Mouse (Mus musculus) CH12.LX (cell line): ENCODE data around the gene Gm27021. TPM values are rescaled to one million over a fixed set of nuclear protein-coding genes. Genes with fewer than 3 reads are reported as not detected.

Experiments used
- DNase-seq: peaks from one replicate; pipeline ENCODE4 v3.0.0-alpha.2; 2013; ENCODE audit errors: extremely low read depth
- H3K27ac ChIP-seq: 2 replicates; pipeline ENCODE4 v1.5.1; 2012; ENCODE audit warnings: low read depth, mild to moderate bottlenecking, control low read depth, moderate library complexity; ENCODE audit not compliant: insufficient read depth
- H3K27me3 ChIP-seq: replicated peaks from 2 replicates; pipeline ENCODE3; 2012; ENCODE audit warnings: inconsistent platforms
- H3K36me3 ChIP-seq, 2 experiments: replicated peaks in 1 of 2; 2 replicates each; pipeline versions ENCODE3 to v1.6.1; 2012; ENCODE audit warnings: inconsistent platforms in 1 of 2, low read length in 1 of 2, mild to moderate bottlenecking in 1 of 2, mixed read lengths in 1 of 2, moderate library complexity in 1 of 2; ENCODE audit not compliant: control insufficient read depth in 1 of 2, insufficient read depth in 1 of 2
- H3K4me1 ChIP-seq, 2 experiments: 2 replicates each; pipeline ENCODE4 v1.6.1; 2012; ENCODE audit warnings: inconsistent platforms in 1 of 2, moderate library complexity in 1 of 2; ENCODE audit not compliant: insufficient read depth in 2 of 2, control insufficient read depth in 1 of 2
- H3K4me2 ChIP-seq: 2 replicates; pipeline ENCODE4 v1.6.1; 2012; ENCODE audit warnings: low read depth, mild to moderate bottlenecking, control low read depth; ENCODE audit not compliant: poor library complexity, insufficient read depth, severe bottlenecking
- H3K4me3 ChIP-seq, 3 experiments: fragments of 150-350 bp in 1 of 3; sonication (generic) in 1 of 3; replicated peaks in 1 of 3; 2 replicates each; pipeline versions ENCODE3 to v1.5.1; 2011 to 2012; ENCODE audit warnings: low read depth in 2 of 3, low read length in 2 of 3, mild to moderate bottlenecking in 2 of 3, moderate library complexity in 2 of 3, control low read depth in 1 of 3, improper control_type of control experiment in 1 of 3, inconsistent platforms in 1 of 3, mixed read lengths in 1 of 3; ENCODE audit not compliant: poor library complexity in 1 of 3
- H3K79me2 ChIP-seq: replicated peaks from 2 replicates; pipeline ENCODE4 v1.6.1; 2012; ENCODE audit warnings: mild to moderate bottlenecking, moderate library complexity; ENCODE audit not compliant: control insufficient read depth, poor library complexity, insufficient read depth, severe bottlenecking; ENCODE audit errors: extremely low read depth
- H3K9ac ChIP-seq: 2 replicates; pipeline ENCODE4 v1.6.1; 2012; ENCODE audit warnings: low read depth, mild to moderate bottlenecking, control low read depth, moderate library complexity; ENCODE audit not compliant: insufficient read depth
- H3K9me3 ChIP-seq: replicated peaks from 2 replicates; pipeline ENCODE3; 2012; ENCODE audit warnings: low read length, inconsistent platforms, mixed read lengths
- BHLHE40 ChIP-seq: IDR thresholded peaks from 2 replicates; pipeline ENCODE4 v1.6.1; 2011; ENCODE audit warnings: mild to moderate bottlenecking, low read depth, low read length, improper control_type of control experiment
- CHD2 ChIP-seq: IDR thresholded peaks from 2 replicates; pipeline ENCODE4 v1.6.1; 2011; ENCODE audit warnings: low read length, improper control_type of control experiment
- CTCF ChIP-seq, 2 experiments: IDR thresholded peaks in 1 of 2; conservative IDR thresholded peaks in 1 of 2; 2 replicates each; pipeline ENCODE4 v1.5.1; 2011 to 2012; ENCODE audit warnings: low read depth in 2 of 2, low read length in 2 of 2, improper control_type of control experiment in 1 of 2, inconsistent platforms in 1 of 2, mild to moderate bottlenecking in 1 of 2, moderate library complexity in 1 of 2
- E2F4 ChIP-seq: IDR thresholded peaks from 2 replicates; pipeline ENCODE4 v1.6.1; 2011; ENCODE audit warnings: low read depth, low read length, improper control_type of control experiment; ENCODE audit not compliant: insufficient replicate concordance
- ELF1 ChIP-seq: IDR thresholded peaks from 2 replicates; pipeline ENCODE4 v1.6.1; 2014; ENCODE audit warnings: low read depth, mild to moderate bottlenecking, inconsistent platforms, low read length, improper control_type of control experiment
- ETS1 ChIP-seq: conservative IDR thresholded peaks from 2 replicates; pipeline ENCODE4 v1.6.1; 2012; ENCODE audit warnings: low read depth, mild to moderate bottlenecking, inconsistent platforms, low read length, improper control_type of control experiment, moderate library complexity
- IRF4 ChIP-seq: IDR thresholded peaks from 2 replicates; pipeline ENCODE4 v1.6.1; 2014; ENCODE audit warnings: low read depth, mild to moderate bottlenecking, inconsistent platforms, low read length, improper control_type of control experiment
- JUN ChIP-seq: IDR thresholded peaks from 2 replicates; pipeline ENCODE4 v1.6.1; 2011; ENCODE audit warnings: low read depth, mild to moderate bottlenecking, low read length, improper control_type of control experiment, moderate library complexity; ENCODE audit not compliant: insufficient read depth
- KAT2A ChIP-seq: IDR thresholded peaks from 2 replicates; pipeline ENCODE4 v1.6.1; 2012; ENCODE audit warnings: low read length, improper control_type of control experiment, inconsistent platforms; ENCODE audit not compliant: insufficient replicate concordance
- MAFK ChIP-seq: IDR thresholded peaks from 2 replicates; pipeline ENCODE4 v1.6.1; 2011; ENCODE audit warnings: low read length, improper control_type of control experiment; ENCODE audit not compliant: insufficient replicate concordance
- MAX ChIP-seq: IDR thresholded peaks from 2 replicates; pipeline ENCODE4 v1.6.1; 2011; ENCODE audit warnings: low read length, improper control_type of control experiment
- MAZ ChIP-seq: IDR thresholded peaks from 2 replicates; pipeline ENCODE4 v1.6.1; 2012; ENCODE audit warnings: low read depth, mild to moderate bottlenecking, inconsistent platforms, low read length, improper control_type of control experiment, moderate library complexity
- MEF2A ChIP-seq: IDR thresholded peaks from 2 replicates; pipeline ENCODE4 v1.6.1; 2014; ENCODE audit warnings: low read depth, mild to moderate bottlenecking, inconsistent platforms, low read length, improper control_type of control experiment, borderline replicate concordance
- MYC ChIP-seq: IDR thresholded peaks from 2 replicates; pipeline ENCODE4 v1.6.1; 2011; ENCODE audit warnings: low read depth, mild to moderate bottlenecking, improper control_type of control experiment, low read length
- NELFE ChIP-seq: IDR thresholded peaks from 2 replicates; pipeline ENCODE4 v1.6.1; 2011; ENCODE audit warnings: low read depth, low read length, improper control_type of control experiment
- NRF1 ChIP-seq: IDR thresholded peaks from 2 replicates; pipeline ENCODE4 v1.6.1; 2014; ENCODE audit warnings: low read depth, mild to moderate bottlenecking, inconsistent platforms, low read length, improper control_type of control experiment, moderate library complexity
- POLR2AphosphoS2 ChIP-seq: IDR thresholded peaks from 2 replicates; pipeline ENCODE4 v1.6.1; 2011; ENCODE audit warnings: low read depth, low read length, improper control_type of control experiment
- RAD21 ChIP-seq: IDR thresholded peaks from 2 replicates; pipeline ENCODE4 v1.6.1; 2011; ENCODE audit warnings: low read depth, mild to moderate bottlenecking, low read length, improper control_type of control experiment, moderate library complexity
- RCOR1 ChIP-seq: conservative IDR thresholded peaks from 2 replicates; pipeline ENCODE4 v1.6.1; 2012; ENCODE audit warnings: low read depth, mild to moderate bottlenecking, inconsistent platforms, low read length, improper control_type of control experiment
- SIN3A ChIP-seq: IDR thresholded peaks from 2 replicates; pipeline ENCODE4 v1.6.1; 2012; ENCODE audit warnings: low read length, improper control_type of control experiment, inconsistent platforms
- SMC3 ChIP-seq: IDR thresholded peaks from 2 replicates; pipeline ENCODE4 v1.6.1; 2011; ENCODE audit warnings: low read depth, low read length, improper control_type of control experiment
- TCF12 ChIP-seq: IDR thresholded peaks from 2 replicates; pipeline ENCODE4 v1.6.1; 2014; ENCODE audit warnings: low read depth, mild to moderate bottlenecking, inconsistent platforms, low read length, improper control_type of control experiment
- UBTF ChIP-seq: IDR thresholded peaks from 2 replicates; pipeline ENCODE4 v1.6.1; 2012; ENCODE audit warnings: low read depth, mild to moderate bottlenecking, inconsistent platforms, low read length, improper control_type of control experiment, moderate library complexity
- USF2 ChIP-seq: conservative IDR thresholded peaks from 2 replicates; pipeline ENCODE4 v1.6.1; 2011; ENCODE audit warnings: low read depth, low read length, improper control_type of control experiment
- ZKSCAN1 ChIP-seq: IDR thresholded peaks from 2 replicates; pipeline ENCODE4 v1.6.1; 2012; ENCODE audit warnings: low read depth, inconsistent platforms, low read length, improper control_type of control experiment, borderline replicate concordance
- ZMIZ1 ChIP-seq: IDR thresholded peaks from 2 replicates; pipeline ENCODE4 v1.6.1; 2012; ENCODE audit warnings: low read depth, mild to moderate bottlenecking, inconsistent platforms, low read length, improper control_type of control experiment
- ZNF384 ChIP-seq: IDR thresholded peaks from 2 replicates; pipeline ENCODE4 v1.6.1; 2012; ENCODE audit warnings: low read depth, low read length, improper control_type of control experiment, inconsistent platforms
- dilution Hi-C: fragments of 300-500 bp; cut with MboI; formaldehyde crosslinking; loops from 2 replicates; pipeline ENCODE4 v1.14.3; 2020; ENCODE audit warnings: low sequenced_read_pairs; ENCODE audit not compliant: extremely low pct_unique_long_range_greater_than_20kb, extremely low pct_ligation_motif_present
- in situ Hi-C: fragments of 300-500 bp; cut with MboI; formaldehyde crosslinking; loops from 3 replicates; pipeline ENCODE4 v1.14.3; 2019; ENCODE audit warnings: low sequenced_read_pairs, low pct_ligation_motif_present, low pct_unique_long_range_greater_than_20kb, mixed read lengths
- polyA plus RNA-seq: library from polyadenylated mRNA; unstranded; fragments of >175 nt; gene quantifications from 2 replicates; pipeline ENCODE4 v1.2.1, GENCODE M21; 2012; ENCODE audit warnings: low read depth; ENCODE audit not compliant: insufficient read length
- total RNA-seq, 2 experiments: library from RNA; depleted of rRNA; stranded (reverse); fragments of 300-350 nt in 1 of 2; fragments of >200 nt in 1 of 2; gene quantifications; 2 replicates each; pipeline ENCODE4 v1.2.3; 2012 to 2014

Gm27021 gene
- total and polyA plus RNA-seq, 3 experiments = 1.0 to 1.1 TPM; not detected in 1

DNA sequence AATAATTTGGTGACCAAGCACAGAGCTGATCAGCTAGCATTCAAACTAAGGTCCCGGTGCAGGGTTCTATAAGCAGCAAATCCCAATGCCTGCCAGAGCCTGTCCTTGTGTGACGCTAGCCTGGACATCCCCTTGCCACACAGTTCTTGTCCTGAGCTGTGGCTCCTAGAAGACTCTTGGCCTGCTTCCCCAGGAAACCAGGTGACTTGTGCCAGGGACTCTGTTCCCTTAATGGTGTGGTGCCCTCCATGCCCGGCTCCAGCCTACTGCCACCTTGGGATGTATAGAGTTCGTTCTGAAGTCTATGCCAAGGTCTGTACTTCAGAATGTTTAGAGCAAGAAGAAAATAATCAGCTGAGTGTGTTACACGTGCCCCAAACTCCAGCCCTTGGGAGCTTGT, 18.7 kb upstream of the Gm27021 start:
- no peak overlapping the region for H3K4me3 ChIP-seq
- DNase-seq = no peak
- no peaks in the 10 kb centered on the region for H3K9me3 ChIP-seq
- no peaks in the 10 kb centered on the region for H3K79me2 ChIP-seq
- no peak overlapping the region for H3K9ac ChIP-seq
- in situ Hi-C loops (no loop called here), dilution Hi-C loops (no loop called here)
- H3K27me3 ChIP-seq = peaks cover 23% of the 10 kb centered on the region
- no peak overlapping the region for H3K4me2 ChIP-seq
- H3K36me3 ChIP-seq = no peaks in the 10 kb centered on the region
- peaks cover 21 to 48% of the 10 kb centered on the region in 2 experiments for H3K4me1 ChIP-seq
- no peak for TF ChIP-seq BHLHE40
- TF ChIP-seq ELF1 = no peak
- TF ChIP-seq ZMIZ1 = no peak
- no peak for TF ChIP-seq NELFE
- no peak for TF ChIP-seq SIN3A
- no peak for TF ChIP-seq E2F4
- no peak for TF ChIP-seq CTCF (conservative IDR thresholded peaks at IDR 0.05 in 1 of 2, IDR thresholded peaks at IDR 0.05 in 1 of 2; ENCODE audit: low read depth in 2 of 2, low read length in 2 of 2)
- no peak for TF ChIP-seq UBTF
- no peak for TF ChIP-seq JUN
- TF ChIP-seq MAFK = no peak
- TF ChIP-seq ZKSCAN1 = no peak
- TF ChIP-seq RAD21 = no peak
- no peak for TF ChIP-seq MYC
- TF ChIP-seq SMC3 = no peak
- no peak for TF ChIP-seq USF2
- TF ChIP-seq KAT2A = no peak
- no peak for TF ChIP-seq ETS1
- no peak for TF ChIP-seq MEF2A
- no peak overlapping the region for H3K27ac ChIP-seq

DNA sequence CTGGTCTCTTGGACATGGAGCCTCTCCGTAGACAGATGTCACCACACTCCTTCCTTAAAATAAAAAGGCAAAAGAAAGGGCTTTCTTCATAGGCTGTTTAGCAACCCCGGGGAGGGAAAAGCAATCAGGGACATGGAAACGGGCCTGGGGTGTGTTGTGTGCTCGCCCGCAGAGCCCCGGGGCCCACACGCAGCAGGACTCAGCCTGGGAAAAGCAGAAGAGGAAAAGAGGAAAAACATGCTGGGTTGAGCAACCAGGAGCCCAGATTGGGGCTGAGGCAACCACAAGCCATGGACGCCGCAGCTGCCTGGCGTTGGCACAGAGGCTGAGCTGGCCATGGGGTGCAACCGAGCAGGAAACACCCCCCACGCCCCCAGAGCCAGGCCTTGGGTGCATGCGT, 18.2 kb upstream of the Gm27021 start:
- Histone ChIP-seq H3K4me3 (peak overlapping the region in 1 of 3 experiments; percentile 16), H3K79me2 (no peaks in the 10 kb centered on the region), H3K36me3 (no peaks in the 10 kb centered on the region), H3K27me3 (peaks cover 23% of the 10 kb centered on the region), H3K9me3 (no peaks in the 10 kb centered on the region), H3K4me2 (no peak overlapping the region), H3K27ac (no peak overlapping the region), H3K9ac (no peak overlapping the region), H3K4me1 (peaks cover 24 to 53% of the 10 kb centered on the region in 2 experiments)
- TF ChIP-seq RAD21 = no peak
- TF ChIP-seq SMC3 = no peak
- TF ChIP-seq MAZ = no peak
- TF ChIP-seq IRF4 = no peak
- no peak for TF ChIP-seq KAT2A
- no peak for TF ChIP-seq JUN
- no peak for TF ChIP-seq NRF1
- no peak for TF ChIP-seq RCOR1
- no peak for TF ChIP-seq ZNF384
- no peak for TF ChIP-seq MEF2A
- no peak for TF ChIP-seq ZMIZ1
- no peak for TF ChIP-seq TCF12
- no peak for TF ChIP-seq MAX
- TF ChIP-seq MAFK = no peak
- no peak for TF ChIP-seq ELF1
- no peak for TF ChIP-seq UBTF
- TF ChIP-seq POLR2AphosphoS2 = no peak
- no peak for TF ChIP-seq CHD2
- in situ Hi-C loops = no loop called here
- dilution Hi-C loops = no loop called here
- DNase-seq = no peak
